19 mouse cellular contexts compared by ENCODE assay signal in the genomic region with DNA sequence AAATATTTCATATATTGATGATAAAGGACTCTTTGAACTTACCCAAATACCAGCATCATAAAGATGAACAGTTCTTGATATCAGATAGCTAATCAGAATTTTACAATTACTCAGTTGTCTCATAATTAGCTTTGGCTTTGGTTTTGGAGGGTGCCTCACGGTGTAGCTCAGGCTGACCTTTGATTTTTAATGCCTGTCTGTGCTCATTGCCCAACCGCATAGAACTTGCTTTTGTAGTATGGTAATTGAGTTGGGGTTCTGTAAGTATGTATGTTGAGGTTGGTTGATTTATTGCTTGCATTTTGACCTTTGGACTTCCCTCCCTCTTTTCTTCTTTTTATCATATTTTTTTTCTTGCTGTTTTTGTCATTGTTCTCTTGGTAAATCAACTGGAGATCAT. TPM values are rescaled to one million over a fixed set of nuclear protein-coding genes. Genes with fewer than 3 reads are reported as not detected.
"Had no signal": no experiment of that assay in that cellular context is flagged by ENCODE, and none has a peak within 500 bp of the region (broad histone marks: within the 10 kb centered on the region; RNA-seq: fewer than 3 reads in every experiment).

No protein-coding gene starts in this region.

- H3K9ac ChIP-seq: limb, embryonic 12.5 days; liver, embryonic 13.5 days; liver, postnatal 0 days; midbrain, embryonic 12.5 days; stomach, embryonic 15.5 days had no signal

- H3K27me3 ChIP-seq: limb, embryonic 12.5 days; liver, embryonic 13.5 days; megakaryocyte, embryonic 14.5 days; midbrain, embryonic 12.5 days; stomach, embryonic 15.5 days had no signal

- H3K4me2 ChIP-seq: limb, embryonic 12.5 days; liver, embryonic 13.5 days; midbrain, embryonic 12.5 days; stomach, embryonic 15.5 days had no signal

- H3K27ac ChIP-seq: layer of hippocampus, adult 2 months; limb, embryonic 12.5 days; liver, embryonic 13.5 days; macrophage; midbrain, embryonic 12.5 days; stomach, embryonic 15.5 days had no signal

- H3K9me3 ChIP-seq: limb, embryonic 12.5 days; liver, embryonic 13.5 days; megakaryocyte, embryonic 14.5 days; midbrain, embryonic 12.5 days; stomach, embryonic 15.5 days had no signal

- ATAC-seq: liver, postnatal 0 days had no signal

- DNase-seq: kidney, postnatal 10 days; kidney, postnatal 4 days; liver; liver, embryonic 13.5 days; liver, postnatal 0 days; right cerebral cortex, postnatal 14 days; thymus, adult 2 months; thymus, postnatal 25 days had no signal

- H3K4me3 ChIP-seq: layer of hippocampus, adult 2 months; limb, embryonic 12.5 days; liver, embryonic 13.5 days; megakaryocyte, embryonic 14.5 days; midbrain, embryonic 12.5 days; stomach, embryonic 15.5 days had no signal

- H3K4me1 ChIP-seq: midbrain, embryonic 12.5 days had no signal

- H3K36me3 ChIP-seq: limb, embryonic 12.5 days; liver, embryonic 13.5 days; midbrain, embryonic 12.5 days; stomach, embryonic 15.5 days had no signal

RNA-seq across cellular contexts. Expression of a gene that starts 43.2 kb away (rescaled TPM):
- total RNA-seq: layer of hippocampus, adult 2 months; layer of hippocampus, postnatal 10 days; left cerebral cortex, postnatal 36 days; midbrain, postnatal 0 days had no signal
- polyA plus RNA-seq: liver, embryonic 13.5 days; lung, postnatal 0 days; macrophage; midbrain, embryonic 12.5 days; midbrain, postnatal 0 days; stomach, embryonic 15.5 days; thymus, adult 2 months; urinary bladder, adult 2 months had no signal
